Mouse (Mus musculus) stomach, embryonic 15.5 days (tissue): ENCODE data around the gene Lrp6. TPM values are rescaled to one million over a fixed set of nuclear protein-coding genes. Genes with fewer than 3 reads are reported as not detected.

Experiments used
- ATAC-seq: fragments of 200-750 bp; cut with Nextera tagmentation; 2 replicates; pipeline ENCODE4 v1.8.0; 2017; ENCODE audit warnings: low read depth, moderate number of reproducible peaks, moderate TSS enrichment; ENCODE audit not compliant: insufficient read depth, low FRiP score
- H3K27ac ChIP-seq: fragments of 300-500 bp; sonication (generic); 2 replicates; pipeline ENCODE4 v1.5.1; 2015; ENCODE audit warnings: mild to moderate bottlenecking, inconsistent platforms
- H3K27me3 ChIP-seq: fragments of 300-500 bp; sonication (generic); replicated peaks from 2 replicates; pipeline ENCODE4 v1.6.1; 2015; ENCODE audit warnings: inconsistent platforms
- H3K36me3 ChIP-seq: fragments of 300-500 bp; sonication (generic); 2 replicates; pipeline ENCODE4 v1.6.1; 2015; ENCODE audit warnings: inconsistent platforms
- H3K4me1 ChIP-seq: fragments of 300-500 bp; sonication (generic); 2 replicates; pipeline ENCODE4 v1.6.1; 2015; ENCODE audit warnings: inconsistent platforms
- H3K4me2 ChIP-seq: fragments of 300-500 bp; sonication (generic); 2 replicates; pipeline ENCODE4 v1.6.1; 2015; ENCODE audit warnings: mild to moderate bottlenecking, inconsistent platforms
- H3K4me3 ChIP-seq: fragments of 300-500 bp; sonication (generic); replicated peaks from 2 replicates; pipeline ENCODE4 v1.5.1; 2015; ENCODE audit warnings: inconsistent platforms
- H3K9ac ChIP-seq: fragments of 300-500 bp; sonication (generic); 2 replicates; pipeline ENCODE4 v1.6.1; 2015; ENCODE audit warnings: inconsistent platforms
- H3K9me3 ChIP-seq: fragments of 300-500 bp; sonication (generic); 2 replicates; pipeline ENCODE4 v1.6.1; 2016; ENCODE audit warnings: inconsistent platforms
- WGBS: fragments of 180-500 bp; shearing (Covaris S2); methylation state at CpG from one replicate; pipeline ENCODE4 v1.1.7; 2015; 5-methylcytosine and 5-hydroxymethylcytosine counted together
- polyA plus RNA-seq: library from polyadenylated mRNA; unstranded; fragments of >200 nt; fragmentation: Nextera tagmentation; extraction: Ambion mirVana; gene quantifications from 2 replicates; pipeline ENCODE4 v1.2.1, GENCODE M21; 2015

Lrp6 gene
- polyA plus RNA-seq, 1 experiment from 2014 or later: 26.5 TPM

- Histone ChIP-seq H3K9me3 (no peaks in the 10 kb centered on the region), H3K4me1 (0 out of 2 replicates have a peak, but pooled peaks cover 7% of the 10 kb centered on the region), H3K27me3 (no peaks in the 10 kb centered on the region), H3K4me2 (no peak overlapping the region), H3K9ac (no peak overlapping the region), H3K36me3 (peaks cover 8% of the 10 kb centered on the region; the same call in 1 of the 2 replicates), H3K27ac (no peak overlapping the region), H3K4me3 (no peak overlapping the region)
- 80% methylated on average over 7 of the region's 7 CpGs for WGBS
- no peak for ATAC-seq
These were observed 93.6 kb downstream of the Lrp6 start for GRCm38 (mm10) chr6:134473143-134473561.

GRCm38 (mm10) chr6:134470857-134471256 is 95.9 kb downstream of the Lrp6 start:
- peak; percentile 76; the same call in 1 of the 2 replicates for ATAC-seq
- Histone ChIP-seq H3K27ac (no peak overlapping the region), H3K27me3 (no peaks in the 10 kb centered on the region), H3K36me3 (peaks cover 9% of the 10 kb centered on the region; the same call in 1 of the 2 replicates), H3K4me2 (no peak overlapping the region), H3K9ac (no peak overlapping the region), H3K9me3 (no peaks in the 10 kb centered on the region), H3K4me3 (no peak overlapping the region), H3K4me1 (0 out of 2 replicates have a peak, but pooled peaks cover 7% of the 10 kb centered on the region)
- WGBS: 68% methylated on average over 14 of the region's 14 CpGs

DNA sequence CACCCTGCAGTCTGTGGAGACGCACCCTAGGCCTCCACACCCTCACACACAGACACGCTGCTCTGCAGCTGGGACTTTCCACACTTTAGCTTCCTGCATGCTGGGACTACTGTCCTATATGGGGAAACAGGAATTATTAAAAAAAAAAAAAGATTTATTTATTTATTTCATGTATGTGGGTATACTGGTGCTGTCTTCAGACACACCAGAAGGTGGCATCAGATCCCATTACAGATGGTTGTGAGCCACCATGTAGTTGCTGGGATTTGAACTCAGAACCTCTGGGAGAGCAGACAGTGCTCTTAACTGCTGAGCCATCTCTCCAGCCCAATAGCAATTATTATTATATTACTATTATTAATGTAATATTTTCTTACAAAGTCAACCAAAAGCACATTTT is 97.5 kb downstream of the Lrp6 start:
- H3K9ac ChIP-seq: no peak overlapping the region
- 83% methylated on average over 2 of the region's 2 CpGs for WGBS
- 0 out of 2 replicates have a peak, but pooled peaks cover 7% of the 10 kb centered on the region for H3K4me1 ChIP-seq
- no peak for ATAC-seq
- no peaks in the 10 kb centered on the region for H3K27me3 ChIP-seq
- H3K9me3 ChIP-seq: no peaks in the 10 kb centered on the region
- H3K4me2 ChIP-seq: no peak overlapping the region
- no peak overlapping the region for H3K4me3 ChIP-seq
- peaks cover 6% of the 10 kb centered on the region; the same call in 1 of the 2 replicates for H3K36me3 ChIP-seq
- H3K27ac ChIP-seq: no peak overlapping the region

GRCm38 (mm10) chr6:134466671-134467229 is 100.0 kb downstream of the Lrp6 start:
- H3K27ac ChIP-seq: no peak overlapping the region
- 0 out of 2 replicates have a peak, but pooled peaks cover 7% of the 10 kb centered on the region for H3K4me1 ChIP-seq
- no peak overlapping the region for H3K4me2 ChIP-seq
- H3K9me3 ChIP-seq: no peaks in the 10 kb centered on the region
- ATAC-seq: no peak
- H3K27me3 ChIP-seq: no peaks in the 10 kb centered on the region
- WGBS: 80% methylated on average over 10 of the region's 10 CpGs
- H3K4me3 ChIP-seq: no peak overlapping the region
- H3K36me3 ChIP-seq: peaks cover 6% of the 10 kb centered on the region; the same call in 1 of the 2 replicates
- H3K9ac ChIP-seq: no peak overlapping the region

- peaks cover 19% of the 10 kb centered on the region for H3K36me3 ChIP-seq
- no peak overlapping the region for H3K4me3 ChIP-seq
- H3K27ac ChIP-seq: no peak overlapping the region
- H3K27me3 ChIP-seq: no peaks in the 10 kb centered on the region
- 79% methylated on average over 6 of the region's 6 CpGs for WGBS
- H3K4me2 ChIP-seq: no peak overlapping the region
- no peak for ATAC-seq
- H3K9me3 ChIP-seq: no peaks in the 10 kb centered on the region
- no peaks in the 10 kb centered on the region for H3K4me1 ChIP-seq
- H3K9ac ChIP-seq: no peak overlapping the region
These were observed 105.6 kb downstream of the Lrp6 start for GRCm38 (mm10) chr6:134461175-134461574.

DNA sequence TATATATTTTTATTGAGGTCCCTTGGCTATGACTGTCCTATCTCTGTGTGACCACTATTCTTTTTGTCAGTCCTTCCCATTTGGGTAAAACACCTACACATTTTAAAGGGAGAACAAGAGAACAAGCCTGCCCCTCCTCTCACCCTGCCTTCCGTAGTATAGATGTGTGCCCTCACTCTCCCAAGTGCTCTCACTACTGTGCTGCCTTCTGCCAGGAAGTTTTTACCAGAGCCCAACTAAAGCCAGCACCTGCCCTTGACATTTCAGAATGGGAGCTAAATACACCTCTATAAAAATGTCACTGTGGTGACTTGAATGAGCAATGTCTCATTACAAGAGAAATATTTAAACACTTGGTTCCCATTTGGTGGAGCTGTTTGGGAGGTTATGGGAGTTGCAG is 108.4 kb downstream of the Lrp6 start:
- H3K9ac ChIP-seq: no peak overlapping the region
- 90% methylated on average over 1 of the region's 1 CpGs for WGBS
- ATAC-seq: no peak
- no peaks in the 10 kb centered on the region for H3K27me3 ChIP-seq
- no peaks in the 10 kb centered on the region for H3K4me1 ChIP-seq
- no peak overlapping the region for H3K27ac ChIP-seq
- no peaks in the 10 kb centered on the region for H3K9me3 ChIP-seq
- no peak overlapping the region for H3K4me3 ChIP-seq
- peaks cover 39% of the 10 kb centered on the region for H3K36me3 ChIP-seq
- H3K4me2 ChIP-seq: no peak overlapping the region

GRCm38 (mm10) chr6:134454093-134454492 is 112.7 kb downstream of the Lrp6 start:
- Histone ChIP-seq H3K4me3 (no peak overlapping the region), H3K27ac (no peak overlapping the region), H3K4me1 (peaks cover 5% of the 10 kb centered on the region), H3K4me2 (no peak overlapping the region), H3K9me3 (no peaks in the 10 kb centered on the region), H3K9ac (no peak overlapping the region), H3K27me3 (no peaks in the 10 kb centered on the region), H3K36me3 (peaks cover 43% of the 10 kb centered on the region)
- no peak for ATAC-seq
- 96% methylated on average over 1 of the region's 1 CpGs for WGBS

DNA sequence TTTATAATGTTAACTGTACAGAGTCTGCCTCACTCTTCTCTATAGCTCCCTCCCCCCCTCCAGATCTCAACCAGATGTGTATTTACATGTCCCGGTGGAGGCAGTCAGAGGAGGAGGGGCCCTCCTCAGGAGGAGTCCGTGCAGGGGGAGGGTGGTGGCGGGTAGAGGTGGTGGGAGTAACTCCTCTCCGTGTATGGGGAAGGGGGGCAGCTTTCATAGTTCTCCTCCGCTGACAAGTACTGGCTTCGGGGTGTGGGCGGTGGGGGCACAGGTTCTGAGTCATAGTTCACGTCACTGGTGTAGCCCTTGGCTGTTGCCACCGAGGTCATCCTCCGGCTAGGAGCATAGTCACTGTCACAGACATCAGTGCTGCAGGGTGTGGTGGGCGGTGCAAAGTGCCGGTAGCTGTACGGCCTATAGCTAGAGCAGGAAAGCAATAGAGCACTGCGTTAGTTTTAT is 116.1 kb downstream of the Lrp6 start:
- H3K4me2 ChIP-seq: no peak overlapping the region
- no peak overlapping the region for H3K9ac ChIP-seq
- no peak overlapping the region for H3K4me3 ChIP-seq
- WGBS: 45% methylated on average over 14 of the region's 14 CpGs
- peaks cover 31% of the 10 kb centered on the region for H3K36me3 ChIP-seq
- ATAC-seq: peak; percentile 44; the same call in 1 of the 2 replicates
- peaks cover 5% of the 10 kb centered on the region for H3K4me1 ChIP-seq
- H3K9me3 ChIP-seq: no peaks in the 10 kb centered on the region
- no peaks in the 10 kb centered on the region for H3K27me3 ChIP-seq
- 0 out of 2 replicates have a peak overlapping the region, but pooled peaks have one; percentile 31 for H3K27ac ChIP-seq

- H3K9me3 ChIP-seq: no peaks in the 10 kb centered on the region
- no peak overlapping the region for H3K27ac ChIP-seq
- WGBS: 63% methylated on average over 11 of the region's 11 CpGs
- H3K36me3 ChIP-seq: peaks cover 29% of the 10 kb centered on the region
- H3K4me2 ChIP-seq: no peak overlapping the region
- H3K4me1 ChIP-seq: peaks cover 5% of the 10 kb centered on the region
- no peak for ATAC-seq
- no peak overlapping the region for H3K4me3 ChIP-seq
- no peaks in the 10 kb centered on the region for H3K27me3 ChIP-seq
- no peak overlapping the region for H3K9ac ChIP-seq
These were observed 116.8 kb downstream of the Lrp6 start for GRCm38 (mm10) chr6:134449958-134450357.

DNA sequence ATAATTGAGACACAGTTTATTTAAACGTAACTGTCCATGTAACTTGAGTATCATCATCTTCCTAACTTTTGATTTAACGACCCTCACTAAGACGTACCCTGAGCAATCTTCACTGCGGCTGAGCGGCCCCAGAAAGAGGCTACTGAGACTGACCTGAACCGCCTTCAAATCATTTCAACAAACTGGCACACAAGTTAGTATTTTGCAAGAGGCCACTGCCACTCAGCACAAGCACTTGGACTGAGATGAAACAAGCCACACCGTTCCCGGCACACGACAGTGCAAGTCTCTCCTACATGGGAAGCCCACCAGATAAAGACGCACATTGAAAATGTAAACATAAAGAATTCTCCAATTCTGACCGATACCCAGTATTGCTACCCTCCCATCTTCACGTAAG is 118.3 kb downstream of the Lrp6 start:
- H3K36me3 ChIP-seq: peaks cover 19% of the 10 kb centered on the region
- 92% methylated on average over 12 of the region's 12 CpGs for WGBS
- no peak for ATAC-seq
- no peak overlapping the region for H3K27ac ChIP-seq
- no peak overlapping the region for H3K9ac ChIP-seq
- no peak overlapping the region for H3K4me2 ChIP-seq
- peaks cover 9% of the 10 kb centered on the region for H3K4me1 ChIP-seq
- H3K9me3 ChIP-seq: no peaks in the 10 kb centered on the region
- no peaks in the 10 kb centered on the region for H3K27me3 ChIP-seq
- H3K4me3 ChIP-seq: no peak overlapping the region

GRCm38 (mm10) chr6:134443925-134444324 is 122.8 kb downstream of the Lrp6 start:
- Histone ChIP-seq H3K9ac (no peak overlapping the region), H3K4me3 (no peak overlapping the region), H3K36me3 (0 out of 2 replicates have a peak, but pooled peaks cover 4% of the 10 kb centered on the region), H3K27ac (peak overlapping the region; percentile 91), H3K4me2 (peak overlapping the region; percentile 25), H3K27me3 (no peaks in the 10 kb centered on the region), H3K4me1 (peaks cover 7% of the 10 kb centered on the region; the same call in 1 of the 2 replicates), H3K9me3 (no peaks in the 10 kb centered on the region)
- WGBS: 37% methylated on average over 5 of the region's 5 CpGs
- ATAC-seq: no peak

GRCm38 (mm10) chr6:134443198-134443904 is 123.4 kb downstream of the Lrp6 start:
- Histone ChIP-seq H3K4me2 (peak overlapping the region; percentile 25), H3K9me3 (no peaks in the 10 kb centered on the region), H3K9ac (no peak overlapping the region), H3K36me3 (0 out of 2 replicates have a peak, but pooled peaks cover 4% of the 10 kb centered on the region), H3K27me3 (no peaks in the 10 kb centered on the region), H3K4me3 (no peak overlapping the region), H3K27ac (peak overlapping the region; percentile 91), H3K4me1 (peaks cover 7% of the 10 kb centered on the region; the same call in 1 of the 2 replicates)
- WGBS: 44% methylated on average over 9 of the region's 9 CpGs
- peak; percentile 82 for ATAC-seq
